Mouse (Mus musculus) CH12.LX (cell line): ENCODE measurements around the gene Hnrnpa3.

ENCODE experiments used
- CTCF ChIP-seq, 2 experiments: IDR thresholded peaks in 1 of 2; conservative IDR thresholded peaks in 1 of 2; 2 replicates each; pipeline ENCODE4 v1.5.1; 2011 to 2012; ENCODE audit warnings: low read depth in 2 of 2, low read length in 2 of 2, improper control_type of control experiment in 1 of 2, inconsistent platforms in 1 of 2, mild to moderate bottlenecking in 1 of 2, moderate library complexity in 1 of 2
- EP300 ChIP-seq: IDR thresholded peaks from 2 replicates; pipeline ENCODE4 v1.6.1; 2011; ENCODE audit warnings: low read length, improper control_type of control experiment
- MAFK ChIP-seq: IDR thresholded peaks from 2 replicates; pipeline ENCODE4 v1.6.1; 2011; ENCODE audit warnings: low read length, improper control_type of control experiment; ENCODE audit not compliant: insufficient replicate concordance
- MAX ChIP-seq: IDR thresholded peaks from 2 replicates; pipeline ENCODE4 v1.6.1; 2011; ENCODE audit warnings: low read length, improper control_type of control experiment
- NELFE ChIP-seq: IDR thresholded peaks from 2 replicates; pipeline ENCODE4 v1.6.1; 2011; ENCODE audit warnings: low read depth, low read length, improper control_type of control experiment
- POLR2A ChIP-seq: IDR thresholded peaks from 2 replicates; pipeline ENCODE4 v1.6.1; 2011; ENCODE audit warnings: low read depth, mild to moderate bottlenecking, improper control_type of control experiment, low read length
- TBP ChIP-seq: conservative IDR thresholded peaks from 2 replicates; pipeline ENCODE4 v1.6.1; 2011; ENCODE audit warnings: low read depth, low read length, improper control_type of control experiment
- UBTF ChIP-seq: IDR thresholded peaks from 2 replicates; pipeline ENCODE4 v1.6.1; 2012; ENCODE audit warnings: low read depth, mild to moderate bottlenecking, inconsistent platforms, low read length, improper control_type of control experiment, moderate library complexity

DNA sequence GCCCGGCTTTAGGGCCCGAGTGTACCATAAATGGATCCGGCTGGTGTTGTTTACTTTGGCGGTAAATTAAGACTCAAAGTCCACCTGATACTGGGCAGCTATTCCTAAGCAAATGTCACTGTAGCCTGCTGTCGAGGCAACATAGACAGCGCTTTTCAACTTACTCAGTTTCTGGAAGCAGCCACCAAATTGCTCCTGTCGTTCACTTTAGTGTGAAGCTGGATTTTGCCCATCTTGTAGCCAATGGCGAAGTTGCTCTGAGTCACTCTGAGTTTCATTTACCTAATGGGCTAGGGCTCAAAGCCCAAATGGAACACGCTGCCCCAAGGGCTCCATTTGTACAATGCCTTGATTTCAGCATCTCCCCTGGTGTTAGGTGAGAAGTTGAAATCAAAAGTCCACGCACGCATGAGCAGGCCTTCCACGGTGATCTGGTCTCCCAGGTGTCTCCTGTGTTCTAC, 26.3 kb upstream of the Hnrnpa3 start:
- no peak for TF ChIP-seq CTCF (conservative IDR thresholded peaks at IDR 0.05 in 1 of 2, IDR thresholded peaks at IDR 0.05 in 1 of 2; ENCODE audit: low read depth in 2 of 2, low read length in 2 of 2)
- TF ChIP-seq MAX, result no peak
- TF ChIP-seq MAFK, result no peak
- no peak for TF ChIP-seq POLR2A
- TF ChIP-seq NELFE, result no peak
- no peak for TF ChIP-seq TBP
- no peak for TF ChIP-seq UBTF
- TF ChIP-seq EP300, result no peak
